Comparison of ENCODE assay signal across 21 mouse cellular contexts in genomic region chr11:75951895-75952294, GRCm38 (mm10). TPM values are rescaled to one million over a fixed set of nuclear protein-coding genes. Genes with fewer than 3 reads are reported as not detected.
"Had no signal": no experiment of that assay in that cellular context is flagged by ENCODE, and none has a peak within 500 bp of the region (broad histone marks: within the 10 kb centered on the region; RNA-seq: fewer than 3 reads in every experiment).

No protein-coding gene starts in this region.

- DNase-seq: lung, adult 18-20 months; lung, embryonic 14.5 days; lung, postnatal 10 days; lung, postnatal 4 days; retina, postnatal 1 day; right cerebral cortex, adult 18-20 months; right cerebral cortex, postnatal 25 days; right cerebral cortex, postnatal 4 days; spleen, adult 18-20 months; thymus, adult 18-20 months; thymus, postnatal 14 days; thymus, postnatal 36 days had no signal

- H3K27ac ChIP-seq: midbrain, embryonic 10.5 days; midbrain, embryonic 13.5 days; midbrain, embryonic 15.5 days; neural tube, embryonic 13.5 days; neural tube, embryonic 15.5 days had no signal

- H3K9me3 ChIP-seq: midbrain, embryonic 10.5 days; midbrain, embryonic 13.5 days; midbrain, embryonic 15.5 days; neural tube, embryonic 13.5 days; neural tube, embryonic 15.5 days had no signal

- H3K27me3 ChIP-seq: midbrain, embryonic 13.5 days; midbrain, embryonic 15.5 days; neural tube, embryonic 13.5 days; neural tube, embryonic 15.5 days had no signal

- H3K4me3 ChIP-seq: midbrain, embryonic 10.5 days; midbrain, embryonic 13.5 days; midbrain, embryonic 15.5 days; myocyte; neural tube, embryonic 13.5 days; neural tube, embryonic 15.5 days had no signal

- H3K9ac ChIP-seq: lung, embryonic 14.5 days; midbrain, embryonic 13.5 days; midbrain, embryonic 15.5 days; neural tube, embryonic 13.5 days; neural tube, embryonic 15.5 days had no signal

- ATAC-seq: midbrain, embryonic 13.5 days; midbrain, embryonic 15.5 days had no signal

- H3K36me3 ChIP-seq: midbrain, embryonic 10.5 days; midbrain, embryonic 13.5 days; midbrain, embryonic 15.5 days; neural tube, embryonic 13.5 days; neural tube, embryonic 15.5 days had no signal

- H3K4me2 ChIP-seq: lung, embryonic 14.5 days; midbrain, embryonic 13.5 days; midbrain, embryonic 15.5 days; neural tube, embryonic 13.5 days; neural tube, embryonic 15.5 days had no signal

RNA-seq across cellular contexts. Expression of gene 1700016K19Rik, which starts 47.8 kb away (rescaled TPM):
- total RNA-seq: megakaryocyte, adult 5-6 weeks; megakaryocyte-erythroid progenitor cell, adult 5-6 weeks had no signal
- polyA plus RNA-seq: neural tube, embryonic 11.5 days had no signal
